In genomic region chr3:131718761-131719160, GRCm38 (mm10) we compare ENCODE assay signal across 22 mouse cellular contexts.
"Had no signal": no experiment of that assay in that cellular context is flagged by ENCODE, and none has a peak within 500 bp of the region (broad histone marks: within the 10 kb centered on the region; RNA-seq: fewer than 3 reads in every experiment).

No protein-coding gene starts in this region.

- H3K27me3 ChIP-seq: liver, embryonic 13.5 days; liver, embryonic 15.5 days; lung, embryonic 15.5 days; megakaryocyte, embryonic 14.5 days; midbrain, embryonic 13.5 days; midbrain, embryonic 15.5 days; neural tube, embryonic 13.5 days; neural tube, embryonic 15.5 days; stomach, embryonic 15.5 days had no signal

- H3K4me3 ChIP-seq: liver, embryonic 13.5 days; liver, embryonic 15.5 days; lung, embryonic 15.5 days; megakaryocyte, embryonic 14.5 days; midbrain, embryonic 13.5 days; midbrain, embryonic 15.5 days; neural tube, embryonic 13.5 days; neural tube, embryonic 15.5 days; stomach, embryonic 15.5 days had no signal

- ATAC-seq: liver, postnatal 0 days; lung, postnatal 0 days; midbrain, embryonic 13.5 days; midbrain, embryonic 15.5 days had no signal

- H3K9me3 ChIP-seq: liver, embryonic 13.5 days; liver, embryonic 15.5 days; lung, embryonic 15.5 days; midbrain, embryonic 13.5 days; midbrain, embryonic 15.5 days; neural tube, embryonic 13.5 days; neural tube, embryonic 15.5 days; stomach, embryonic 15.5 days had no signal

- H3K4me1 ChIP-seq: liver, embryonic 13.5 days; liver, embryonic 15.5 days; lung, embryonic 15.5 days; megakaryocyte, embryonic 14.5 days; midbrain, embryonic 13.5 days; midbrain, embryonic 15.5 days; neural tube, embryonic 13.5 days; neural tube, embryonic 15.5 days; stomach, embryonic 15.5 days had no signal

- DNase-seq: liver, embryonic 13.5 days; liver, postnatal 0 days; lung, adult 2 months; lung, postnatal 14 days; lung, postnatal 4 days; retina, postnatal 1 day; right cerebral cortex, adult 18-20 months; right cerebral cortex, postnatal 25 days; right cerebral cortex, postnatal 4 days; spleen, adult 18-20 months; thymus, postnatal 25 days; thymus, postnatal 4 days had no signal

- H3K36me3 ChIP-seq: liver, embryonic 13.5 days; liver, embryonic 15.5 days; lung, embryonic 15.5 days; midbrain, embryonic 13.5 days; midbrain, embryonic 15.5 days; neural tube, embryonic 13.5 days; neural tube, embryonic 15.5 days; stomach, embryonic 15.5 days had no signal

- H3K27ac ChIP-seq: liver, embryonic 13.5 days; liver, embryonic 15.5 days; lung, embryonic 15.5 days; midbrain, embryonic 13.5 days; midbrain, embryonic 15.5 days; neural tube, embryonic 13.5 days; neural tube, embryonic 15.5 days; stomach, embryonic 15.5 days; stomach, postnatal 0 days had no signal
